Mouse (Mus musculus) kidney, postnatal 4 days (tissue): Measurements from ENCODE around the gene Cd163l1.

Experiments used
- DNase-seq, 2 experiments: peaks; one replicate each; pipeline ENCODE4 v3.0.0; 2021; ENCODE audit warnings: mixed read lengths in 2 of 2

The Cd163l1 gene

GRCm38 (mm10) chr7:140217967-140218366, at the start of gene Cd163l1:
TSS of gene Cd163l1 (plus strand) at chr7:140218267.
- no peak for DNase-seq

GRCm38 (mm10) chr7:140169386-140169785, 48.7 kb upstream of the Cd163l1 start:
- no peak for DNase-seq

- DNase-seq: no peak
These were observed 47.2 kb upstream of the Cd163l1 start for GRCm38 (mm10) chr7:140170863-140171262.

GRCm38 (mm10) chr7:140172936-140173335, 45.1 kb upstream of the Cd163l1 start, which contains the start of gene Olfr523:
TSS of gene Olfr523 (plus strand) at chr7:140173217.
- DNase-seq: no peak

GRCm38 (mm10) chr7:140179176-140179575, 38.9 kb upstream of the Cd163l1 start:
- no peak for DNase-seq

- DNase-seq: no peak
These were observed 37.4 kb upstream of the Cd163l1 start for GRCm38 (mm10) chr7:140180692-140181091.

GRCm38 (mm10) chr7:140184206-140184605, 33.9 kb upstream of the Cd163l1 start:
- no peak for DNase-seq

GRCm38 (mm10) chr7:140186646-140187620, 31.1 kb upstream of the Cd163l1 start:
- peak; percentile 36 to 57 for DNase-seq

GRCm38 (mm10) chr7:140187721-140188390, 30.2 kb upstream of the Cd163l1 start:
- DNase-seq: no peak

- DNase-seq: no peak
These were observed 29.4 kb upstream of the Cd163l1 start for GRCm38 (mm10) chr7:140188391-140189328.

GRCm38 (mm10) chr7:140190435-140190834, 27.6 kb upstream of the Cd163l1 start:
- no peak for DNase-seq

GRCm38 (mm10) chr7:140192445-140192844, 25.6 kb upstream of the Cd163l1 start:
- no peak for DNase-seq

GRCm38 (mm10) chr7:140192851-140193250, 25.2 kb upstream of the Cd163l1 start:
- no peak for DNase-seq

GRCm38 (mm10) chr7:140194031-140194430, 24.0 kb upstream of the Cd163l1 start:
- no peak for DNase-seq

GRCm38 (mm10) chr7:140196002-140196401, 22.1 kb upstream of the Cd163l1 start:
- DNase-seq: no peak

- no peak for DNase-seq
These were observed 17.0 kb upstream of the Cd163l1 start for GRCm38 (mm10) chr7:140201090-140201489.

GRCm38 (mm10) chr7:140205864-140206263, 12.2 kb upstream of the Cd163l1 start, which contains the start of gene Olfr524:
TSS of gene Olfr524 (minus strand) at chr7:140205964.
- DNase-seq: no peak

GRCm38 (mm10) chr7:140206904-140207303, 11.2 kb upstream of the Cd163l1 start:
- DNase-seq: no peak

- DNase-seq: no peak
These were observed 9.9 kb upstream of the Cd163l1 start for GRCm38 (mm10) chr7:140208153-140208552.

- peak; percentile 20 to 36 for DNase-seq
These were observed 9.4 kb upstream of the Cd163l1 start for GRCm38 (mm10) chr7:140208677-140209076.

GRCm38 (mm10) chr7:140213841-140214240, 4.2 kb upstream of the Cd163l1 start:
- DNase-seq: no peak

GRCm38 (mm10) chr7:140219268-140219667, 1.2 kb downstream of the Cd163l1 start:
- peak; percentile 11 to 14 for DNase-seq
